Mouse (Mus musculus) kidney, adult 2 months (tissue): ENCODE results near the gene Polh.

Experiments used
- CTCF ChIP-seq: fragments of 200-500 bp; conservative IDR thresholded peaks from 2 replicates; pipeline ENCODE4 v1.5.1; 2011; ENCODE audit warnings: low read depth, mild to moderate bottlenecking, control low read depth, low read length, moderate library complexity, mixed read lengths; ENCODE audit not compliant: insufficient read depth, insufficient read length
- POLR2A ChIP-seq: fragments of 200-500 bp; IDR thresholded peaks from one replicate; pipeline ENCODE4 v1.6.1; 2011; ENCODE audit warnings: low read depth, low read length, control low read depth

- TF ChIP-seq CTCF (no peak), POLR2A (no peak)
Observed at GRCm38 (mm10) chr17:46243624-46244023, 41.2 kb upstream of the Polh start.
